Mouse (Mus musculus): ENCODE measurements around the gene Gosr1.
"Not testable (repeated sequence)": the region's sequence is repeated elsewhere in the genome, so short reads cannot be mapped to it uniquely, and the experiment has no call there.

Gene Gosr1

DNA sequence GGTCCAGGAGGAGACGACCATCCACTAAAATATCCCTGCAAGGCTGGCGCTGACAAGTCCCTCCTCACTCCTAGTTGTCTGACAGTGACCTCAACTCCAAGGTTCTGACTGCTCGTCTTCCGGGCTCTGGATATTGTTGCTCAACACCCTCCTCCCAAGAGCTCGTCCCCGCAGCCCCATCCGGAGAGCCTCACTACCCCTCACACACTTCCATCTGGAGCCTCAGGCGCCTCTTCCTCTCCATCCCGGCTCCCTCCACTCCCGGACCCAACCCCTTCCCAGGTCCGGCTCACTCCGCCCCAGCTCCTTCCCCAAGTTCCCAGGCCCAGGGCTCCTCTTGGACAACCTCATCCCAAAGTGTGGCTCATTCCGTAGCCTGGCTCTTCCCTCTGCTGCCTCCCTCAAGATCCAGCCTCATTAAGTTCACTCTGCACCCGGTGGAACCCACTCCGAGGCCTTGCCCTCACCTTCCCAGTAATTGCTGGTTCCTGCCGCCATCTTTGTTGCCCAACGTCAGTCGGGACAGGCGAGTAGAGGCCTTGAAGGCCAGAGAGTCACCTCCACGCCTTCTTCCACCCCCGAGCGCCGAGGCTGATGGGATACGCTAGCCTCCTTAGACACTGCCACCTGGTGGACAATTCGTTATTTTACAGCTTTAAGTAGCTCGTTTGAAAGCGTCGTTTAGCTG lies at the start of gene Gosr1:
TSS of gene Gosr1 (minus strand) at position 527 of the 688 bp plus-strand sequence.
- peak; percentile 76 to 86 for DNase-seq (ENCODE audit: low spot score in 2 of 2)

DNA sequence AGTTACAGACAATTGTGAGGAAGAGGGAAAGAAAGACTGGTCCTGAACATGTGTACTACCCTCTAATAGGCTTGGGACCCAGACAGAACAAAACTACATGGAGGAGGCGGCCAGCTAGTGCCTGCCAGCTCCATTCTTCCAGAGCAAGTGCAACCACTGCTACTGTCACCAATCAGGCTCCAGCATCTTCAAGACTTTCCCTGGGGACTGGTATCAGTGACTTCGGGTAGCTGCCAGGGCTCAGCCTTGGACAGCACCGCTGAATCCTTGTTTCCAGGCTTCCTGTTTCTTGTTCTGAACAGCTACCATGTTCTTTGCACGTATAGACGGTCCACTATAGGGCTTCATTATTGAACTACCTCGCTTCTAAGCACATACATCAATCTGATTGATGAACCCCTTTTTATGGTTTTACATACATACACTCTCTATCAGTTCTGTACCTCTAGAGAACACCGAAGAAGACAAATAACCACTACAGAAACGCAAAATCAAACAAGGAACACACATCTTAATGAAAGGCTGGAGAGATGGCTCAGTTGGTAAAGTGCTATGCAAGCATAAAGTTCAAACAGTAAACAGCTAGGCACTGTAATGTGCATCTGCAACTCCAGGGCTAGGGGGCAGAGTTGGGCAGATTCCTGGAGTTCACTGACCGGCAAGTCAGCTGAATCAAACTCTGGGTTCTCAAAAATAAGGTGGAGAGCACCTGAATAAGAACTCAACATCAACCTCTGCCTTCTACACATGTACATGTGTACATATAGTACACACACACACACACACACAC lies 47.5 kb upstream of the Gosr1 start:
- no peak for DNase-seq (ENCODE audit: low spot score in 2 of 2)

GRCm38 (mm10) chr11:76809450-76809849 lies 46.1 kb upstream of the Gosr1 start:
- no peak for DNase-seq (ENCODE audit: low spot score in 2 of 2)

GRCm38 (mm10) chr11:76808550-76808949 lies 45.2 kb upstream of the Gosr1 start:
- no peak for DNase-seq (ENCODE audit: low spot score in 2 of 2)

DNA sequence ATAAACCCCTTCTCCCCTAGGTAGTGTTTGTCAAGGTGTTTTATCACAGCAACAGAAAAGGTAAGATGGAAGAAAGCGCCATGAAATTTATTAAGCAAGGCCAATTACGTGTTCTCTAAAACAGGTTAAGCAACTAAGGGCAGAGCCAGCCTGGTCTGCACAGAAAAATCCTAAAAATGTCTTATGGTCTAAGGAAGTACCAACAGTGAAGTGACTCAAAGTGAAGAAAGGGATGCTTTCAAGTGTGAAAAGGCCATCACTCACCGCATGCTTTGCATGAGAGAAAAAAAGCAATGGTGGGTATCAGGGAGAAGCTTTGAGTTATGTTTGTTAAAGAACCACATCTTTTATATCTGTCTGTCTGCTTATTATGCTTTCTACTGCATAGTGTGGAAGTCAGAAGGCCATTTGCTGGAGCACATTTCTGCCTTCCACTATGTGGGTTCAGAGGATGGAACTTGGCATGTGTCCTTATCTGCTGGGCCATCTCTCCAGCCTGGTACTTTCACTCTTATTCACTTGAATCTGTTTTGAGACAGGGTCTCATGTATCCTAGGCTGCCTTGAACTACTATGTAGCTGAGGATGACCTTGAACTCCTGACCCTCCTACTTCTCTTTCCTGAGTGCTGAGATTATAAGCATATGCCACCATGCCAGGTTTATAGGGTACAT lies 43.8 kb upstream of the Gosr1 start:
- DNase-seq (ENCODE audit: low spot score in 2 of 2): no peak

DNA sequence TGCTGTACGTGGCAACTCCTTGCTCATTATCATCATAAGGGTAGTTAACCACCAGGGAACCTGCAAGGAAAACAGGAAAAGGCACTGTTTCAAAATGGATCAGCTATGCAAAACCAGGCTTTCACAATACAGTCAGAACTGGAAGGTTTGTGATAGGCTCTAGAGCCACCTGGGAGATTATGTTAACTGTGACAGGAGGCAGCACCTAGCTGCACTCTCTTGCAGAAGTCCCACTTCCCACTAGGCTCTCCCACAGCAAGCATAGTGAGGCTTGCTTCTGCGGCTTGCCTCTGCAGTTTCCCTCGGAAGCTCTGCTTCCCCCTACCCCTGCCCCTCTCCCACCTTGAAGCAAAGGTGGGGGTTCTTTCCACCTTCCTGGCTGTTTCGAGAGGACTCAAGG lies 42.6 kb upstream of the Gosr1 start:
- no peak for DNase-seq (ENCODE audit: low spot score in 2 of 2)

GRCm38 (mm10) chr11:76805072-76805471 lies 41.7 kb upstream of the Gosr1 start:
- not testable (repeated sequence) for DNase-seq (ENCODE audit: low spot score in 2 of 2)

DNA sequence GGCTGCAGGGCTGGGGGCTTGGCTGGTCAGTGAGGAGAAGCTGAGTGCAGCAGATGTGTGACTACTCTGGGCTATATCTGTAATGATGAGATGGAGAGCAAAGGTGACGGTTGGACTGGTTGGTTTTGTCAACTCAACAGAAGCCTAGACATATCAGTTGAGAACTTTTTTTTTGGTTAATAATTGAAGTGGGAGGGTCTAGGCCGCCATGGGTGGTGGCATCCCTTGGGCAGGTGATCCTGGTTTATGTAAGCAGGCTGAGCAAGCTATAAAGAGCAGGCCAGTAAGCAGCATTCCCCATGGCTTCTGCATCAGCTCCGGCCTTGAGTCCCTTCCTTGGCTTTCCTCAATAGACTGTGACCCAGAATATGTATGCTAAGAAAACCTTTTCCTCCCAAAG lies 39.9 kb upstream of the Gosr1 start:
- no peak for DNase-seq (ENCODE audit: low spot score in 2 of 2)

DNA sequence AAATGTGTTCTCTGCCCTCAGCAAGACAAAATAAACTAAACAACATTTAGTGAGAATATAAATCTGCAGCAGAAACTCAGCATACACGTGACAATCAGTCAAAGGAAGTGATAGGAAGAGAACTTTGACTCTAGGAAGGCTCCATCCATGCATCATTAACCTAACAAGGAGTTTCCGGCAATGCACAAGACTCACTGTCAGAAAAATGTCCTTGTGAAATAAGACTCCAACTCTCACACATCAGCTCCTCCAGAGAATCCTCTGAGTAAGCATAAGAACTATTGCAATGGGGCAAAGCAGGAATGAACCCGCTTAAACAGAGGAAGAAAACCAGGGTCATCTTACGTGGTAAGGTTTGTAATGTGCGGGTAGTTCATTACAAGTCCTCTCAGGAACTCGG lies 33.9 kb upstream of the Gosr1 start:
- DNase-seq (ENCODE audit: low spot score in 2 of 2): no peak

- no peak for DNase-seq (ENCODE audit: low spot score in 2 of 2)
These were observed 31.9 kb upstream of the Gosr1 start for GRCm38 (mm10) chr11:76795326-76795725.

DNA sequence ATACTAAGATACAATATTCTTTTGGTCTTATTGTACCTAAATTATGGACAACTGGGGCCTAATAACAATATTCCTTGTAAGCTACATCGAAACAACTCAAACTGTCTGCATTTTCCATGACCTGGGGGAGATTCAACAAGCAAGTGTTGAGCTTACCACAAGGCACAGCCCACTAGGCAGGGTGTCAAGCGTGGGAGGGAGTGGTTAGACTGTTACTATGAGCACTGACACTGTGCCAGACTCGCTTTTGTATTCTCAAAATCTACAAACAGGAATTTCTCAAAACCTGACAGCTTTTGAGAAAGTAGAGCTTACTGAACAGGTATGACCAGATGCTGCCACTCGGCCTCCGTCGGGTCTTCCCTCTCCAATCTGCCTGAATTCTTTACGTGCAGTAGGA lies 28.0 kb upstream of the Gosr1 start:
- no peak for DNase-seq (ENCODE audit: low spot score in 2 of 2)

DNA sequence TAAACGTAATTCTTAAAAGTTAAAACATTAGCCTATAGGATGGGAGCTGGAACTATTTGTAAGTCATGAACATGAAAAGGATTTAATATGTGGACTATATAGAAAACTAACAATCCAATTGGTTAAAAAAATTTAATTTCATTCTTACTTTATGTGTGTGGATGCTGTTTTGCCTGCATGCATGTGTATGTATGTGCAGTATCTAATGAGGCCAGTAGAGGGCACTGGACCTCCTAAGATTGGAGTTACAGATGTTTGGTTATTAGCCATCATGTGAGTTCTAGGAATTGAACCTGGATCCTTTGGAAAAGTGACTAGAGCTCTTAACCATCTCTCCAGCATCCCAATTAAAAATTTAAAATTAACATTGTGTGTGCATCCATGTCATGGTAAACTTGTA lies 25.9 kb upstream of the Gosr1 start:
- peak in 1 of 2 experiments; percentile 25 for DNase-seq (ENCODE audit: low spot score in 2 of 2)

- DNase-seq (ENCODE audit: low spot score in 2 of 2): no peak
These were observed 12.2 kb upstream of the Gosr1 start for GRCm38 (mm10) chr11:76775533-76775932.

DNA sequence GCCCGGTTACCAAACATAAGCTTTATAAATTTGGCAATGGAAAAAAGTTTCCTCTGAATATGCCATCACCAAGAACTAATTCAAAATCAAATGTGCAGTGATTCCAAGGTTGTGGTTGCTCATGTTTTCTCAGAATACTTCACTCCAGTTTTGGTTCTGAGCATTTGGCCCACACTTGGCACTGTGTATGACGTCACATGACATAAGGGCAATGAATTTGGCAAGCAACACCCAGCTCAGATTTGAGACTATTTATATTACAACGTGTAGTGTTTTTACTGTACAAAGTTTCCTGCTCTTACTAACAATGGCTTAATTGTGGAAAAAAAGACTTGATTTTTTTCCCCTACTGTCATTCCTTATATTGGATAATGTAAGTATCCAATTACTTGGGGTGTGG lies 10.4 kb upstream of the Gosr1 start:
- DNase-seq (ENCODE audit: low spot score in 2 of 2): no peak

DNA sequence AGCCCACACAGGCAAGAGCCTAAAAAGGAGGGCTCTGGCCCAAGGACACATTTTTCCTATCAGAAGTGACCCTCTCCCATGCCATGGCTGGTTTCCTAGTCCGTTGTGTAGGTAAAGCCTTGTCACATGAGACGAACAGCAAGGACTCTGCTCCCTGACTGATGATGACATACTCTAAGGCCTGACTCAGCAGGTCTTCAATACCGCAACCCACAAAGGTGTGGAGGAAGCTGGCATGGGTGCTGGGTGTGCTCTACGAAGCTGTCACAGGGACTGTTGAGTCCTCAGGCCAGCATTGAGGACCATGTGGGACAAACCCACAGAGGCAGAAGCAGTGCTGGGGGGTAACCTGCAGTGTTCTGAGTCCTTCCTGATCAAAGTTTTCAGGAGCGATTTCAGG lies 7.2 kb upstream of the Gosr1 start:
- no peak for DNase-seq (ENCODE audit: low spot score in 2 of 2)

- no peak for DNase-seq (ENCODE audit: low spot score in 2 of 2)
These were observed 353 bp upstream of the Gosr1 start for GRCm38 (mm10) chr11:76763741-76764122.

DNA sequence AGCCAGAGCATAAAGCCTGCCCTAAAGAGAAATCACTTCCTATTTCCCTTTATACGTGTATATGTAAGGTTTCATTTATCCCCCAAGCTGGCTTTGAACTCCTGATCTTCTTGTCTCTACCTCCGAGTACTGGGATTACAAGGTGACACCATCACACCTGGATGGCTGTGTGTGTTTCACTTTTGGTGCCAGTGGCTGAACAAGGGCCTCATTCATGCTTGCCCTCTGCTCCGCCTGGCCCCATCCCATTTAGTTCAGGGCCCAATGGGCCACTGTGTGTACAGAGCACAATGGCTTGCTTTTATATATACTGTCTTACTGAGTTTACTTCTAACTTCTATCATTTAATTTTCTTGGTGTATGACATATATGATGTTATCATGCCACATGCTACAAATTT lies 11.1 kb downstream of the Gosr1 start:
- DNase-seq (ENCODE audit: low spot score in 2 of 2): no peak

- no peak for DNase-seq (ENCODE audit: low spot score in 2 of 2)
These were observed 14.6 kb downstream of the Gosr1 start for GRCm38 (mm10) chr11:76748819-76749218.

- no peak for DNase-seq (ENCODE audit: low spot score in 2 of 2)
These were observed 17.5 kb downstream of the Gosr1 start for GRCm38 (mm10) chr11:76745921-76746320.

DNA sequence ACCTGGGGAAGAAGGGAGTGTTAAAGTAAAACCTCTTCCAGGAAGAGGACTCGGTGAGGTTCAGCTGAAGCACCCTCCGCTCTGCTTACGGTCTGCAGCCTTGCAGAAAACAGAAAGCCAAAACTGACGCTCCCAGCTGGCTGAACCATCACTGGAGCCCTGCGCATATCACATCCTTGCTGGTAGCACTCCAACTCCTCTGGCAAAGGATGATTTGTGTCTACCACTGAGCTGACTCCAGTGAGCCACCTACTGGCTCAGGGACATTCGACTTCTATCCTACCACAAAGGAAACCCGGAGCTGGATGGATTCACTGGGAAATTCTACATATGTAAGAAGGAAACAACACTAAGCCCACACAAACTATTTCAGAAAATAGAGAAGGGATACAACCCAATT lies 18.8 kb downstream of the Gosr1 start:
- DNase-seq (ENCODE audit: low spot score in 2 of 2): no peak

- no peak for DNase-seq (ENCODE audit: low spot score in 2 of 2)
These were observed 20.9 kb downstream of the Gosr1 start for GRCm38 (mm10) chr11:76742511-76742910.

GRCm38 (mm10) chr11:76739125-76739524 lies 24.3 kb downstream of the Gosr1 start:
- peak in 1 of 2 experiments; percentile 7 for DNase-seq (ENCODE audit: low spot score in 2 of 2)

All from spleen, postnatal 14 days (tissue).